8 mouse cellular contexts compared by ENCODE assay signal in genomic region chr13:12257391-12258380, GRCm38 (mm10). TPM values are rescaled to one million over a fixed set of nuclear protein-coding genes. Genes with fewer than 3 reads are reported as not detected.
A peak's percentile ranks its signal among the peaks of the same experiment; 100 is the strongest.
DNase-seq lines count a peak whose midpoint lies in the region; ATAC-seq and TF ChIP-seq lines count a peak whose summit lies in the region.

Mtr (minus strand) TSS chr13:12258113.

- peak within 1 kb of the TSS; percentile 95 for H3K27ac ChIP-seq in gastrocnemius, adult 2 months
- H3K27ac ChIP-seq in hindbrain, postnatal 0 days = peak within 1 kb of the TSS; percentile 87
- H3K27ac ChIP-seq in left cerebral cortex, adult 2 months = peak within 1 kb of the TSS; percentile 83

- peaks cover 12% of the 10 kb centered on the region; the same call in 1 of the 2 replicates for H3K4me1 ChIP-seq in hindbrain, postnatal 0 days (ENCODE audit: insufficient read depth, low read length)

- H3K4me2 ChIP-seq in hindbrain, postnatal 0 days (ENCODE audit: low read depth, low read length) = peak within 1 kb of the TSS; percentile 70

- under 1% methylated on average over 69 of the region's 69 CpGs for whole genome bisulfite sequencing in hindbrain, postnatal 0 days

- ATAC-seq in common myeloid progenitor, adult 5-6 weeks (replicated peaks; ENCODE audit: low read depth, poor library complexity, severe bottlenecking) = peak; percentile 95
- peak; percentile 100 for ATAC-seq in hindbrain, postnatal 0 days
- ATAC-seq in megakaryocyte, adult 5-6 weeks (ENCODE audit: poor library complexity, severe bottlenecking) = peak; percentile 94

- H3K4me3 ChIP-seq in gastrocnemius, adult 2 months = peak within 1 kb of the TSS; percentile 96
- H3K4me3 ChIP-seq in hindbrain, postnatal 0 days (ENCODE audit: low read length) = peak within 1 kb of the TSS; percentile 77
- peak within 1 kb of the TSS; percentile 94 for H3K4me3 ChIP-seq in left cerebral cortex, adult 2 months

- no peaks in the 10 kb centered on the region for H3K36me3 ChIP-seq in hindbrain, postnatal 0 days (ENCODE audit: insufficient read depth, low read length)

- intact Hi-C loops in gastrocnemius, adult 2 months (cut with DNase I) = loop anchor here (5.0 kb wide), 1 partner anchor 45 kb away; no protein-coding TSS in a partner anchor
- intact Hi-C loops in left cerebral cortex, adult 2 months (cut with DNase I) = loop anchor here (5.0 kb wide), 1 partner anchor 150 kb away; the partner anchor contains the start of gene Ryr2

- H3K9me3 ChIP-seq in hindbrain, postnatal 0 days (ENCODE audit: low read length) = no peaks in the 10 kb centered on the region

- TF ChIP-seq CTCF in gastrocnemius, adult 2 months (IDR thresholded peaks at IDR 0.05) = no peak
- TF ChIP-seq CTCF in hindbrain, postnatal 0 days (IDR thresholded peaks at IDR 0.05; ENCODE audit: low read depth) = no peak
- no peak for TF ChIP-seq CTCF in left cerebral cortex, adult 2 months (IDR thresholded peaks at IDR 0.05)

- DNase-seq in ZHBTc4 (ENCODE audit: low read depth, low spot score) = peak; percentile 98
- DNase-seq in gastrocnemius, adult 2 months = peak; percentile 98
- peak; percentile 99 for DNase-seq in hindbrain, postnatal 0 days (ENCODE audit: low spot score)
- DNase-seq in left cerebral cortex, adult 2 months (ENCODE audit: extremely low spot score in 1 of 2, low spot score in 2 of 2) = peak; percentile 94 to 95
- peak; percentile 95 for DNase-seq in right cerebral cortex, adult 2 months (ENCODE audit: low spot score in 2 of 2)
- DNase-seq in urinary bladder, postnatal 14 days (ENCODE audit: low spot score) = peak; percentile 96

- H3K27me3 ChIP-seq in hindbrain, postnatal 0 days (ENCODE audit: insufficient read depth, low read length) = no peaks in the 10 kb centered on the region

- peak within 1 kb of the TSS; percentile 66 for H3K9ac ChIP-seq in hindbrain, postnatal 0 days (replicated peaks; ENCODE audit: low read length)

RNA-seq across cellular contexts. Expression of gene Mtr, which starts in this region (rescaled TPM):
- 44.8 and 58.3 TPM in 2 replicates for total RNA-seq in common myeloid progenitor, adult 5-6 weeks (2017)
- 10 to 100 TPM; 15.6 to 18.0 TPM for total RNA-seq in gastrocnemius, adult 2 months (2021)
- 5.0 and 7.8 TPM in 2 replicates for total RNA-seq in hindbrain, postnatal 0 days (2014; rRNA removed)
- polyA plus RNA-seq in hindbrain, postnatal 0 days (2015; fragmentation: Nextera tagmentation; extraction: Ambion mirVana) = 2.4 and 3.0 TPM in 2 replicates
- total RNA-seq in left cerebral cortex, adult 2 months (2021) = 10 to 100 TPM; 17.4 to 19.0 TPM
- total RNA-seq in megakaryocyte, adult 5-6 weeks (2015) = 8.5 and 8.7 TPM in 2 replicates
- 14.4 and 14.8 TPM in 2 replicates for total RNA-seq in megakaryocyte, adult 5-6 weeks (2017)

Comparison
In these comparisons a context has a peak if more than half of its experiments do, and no peak if none do; other contexts are left out.
1. Peak in every context shown above with its lines: DNase-seq, ATAC-seq, H3K4me3 ChIP-seq and H3K27ac ChIP-seq.